Mouse (Mus musculus) midbrain, embryonic 11.5 days (tissue): ENCODE measurements at regions not wholly inside any gene's neighbourhood (a gene's known extent, or its start where the extent isn't known, plus 50 kb on each side); places are given as distances from the start of the nearest gene placed in this dataset.

ENCODE experiments used
- ATAC-seq: fragments of 200-750 bp; cut with Nextera tagmentation; 2 replicates; pipeline ENCODE4 v1.8.0; 2017; ENCODE audit warnings: moderate TSS enrichment, moderate library complexity; ENCODE audit not compliant: low FRiP score
- DNase-seq: peaks from one replicate; pipeline ENCODE4 v3.0.0; 2015; ENCODE audit warnings: low spot score; ENCODE audit errors: missing footprints
- H3K27ac ChIP-seq: fragments of 300-500 bp; sonication (generic); 2 replicates; pipeline ENCODE4 v1.5.1; 2014; ENCODE audit warnings: low read depth, low read length
- H3K27me3 ChIP-seq: fragments of 300-500 bp; sonication (generic); 2 replicates; pipeline ENCODE4 v1.6.1; 2014; ENCODE audit warnings: mild to moderate bottlenecking, low read length, moderate library complexity, mixed read lengths; ENCODE audit not compliant: control insufficient read depth, insufficient read depth
- H3K36me3 ChIP-seq: fragments of 300-500 bp; sonication (generic); 2 replicates; pipeline ENCODE4 v1.6.1; 2014; ENCODE audit warnings: mild to moderate bottlenecking, low read length, moderate library complexity, mixed read lengths; ENCODE audit not compliant: control insufficient read depth, insufficient read depth
- H3K4me1 ChIP-seq: fragments of 300-500 bp; sonication (generic); 2 replicates; pipeline ENCODE4 v1.6.1; 2014; ENCODE audit warnings: low read length; ENCODE audit not compliant: control insufficient read depth, insufficient read depth
- H3K4me2 ChIP-seq: fragments of 300-500 bp; sonication (generic); 2 replicates; pipeline ENCODE4 v1.6.1; 2014; ENCODE audit warnings: mild to moderate bottlenecking, moderate library complexity
- H3K4me3 ChIP-seq: fragments of 300-500 bp; sonication (generic); 2 replicates; pipeline ENCODE4 v1.5.1; 2014; ENCODE audit warnings: low read depth, low read length
- H3K9ac ChIP-seq: fragments of 300-500 bp; sonication (generic); 2 replicates; pipeline ENCODE4 v1.6.1; 2014; ENCODE audit warnings: low read length
- H3K9me3 ChIP-seq: fragments of 300-500 bp; sonication (generic); 2 replicates; pipeline ENCODE4 v1.6.1; 2016; ENCODE audit warnings: low read length; ENCODE audit not compliant: control insufficient read depth
- WGBS: fragments of 180-500 bp; shearing (Covaris S2); extraction: QIAGEN DNeasy Blood & Tissue Kit; methylation state at CpG from one replicate; pipeline ENCODE4 v1.1.7; 2014; 5-methylcytosine and 5-hydroxymethylcytosine counted together

- H3K27me3 ChIP-seq: no peaks in the 10 kb centered on the region
- H3K36me3 ChIP-seq: no peaks in the 10 kb centered on the region
- 15% methylated on average over 1 of the region's 1 CpGs for WGBS
- H3K9ac ChIP-seq: no peak overlapping the region
- no peaks in the 10 kb centered on the region for H3K4me1 ChIP-seq
- no peak overlapping the region for H3K4me2 ChIP-seq
- H3K4me3 ChIP-seq: no peak overlapping the region
- H3K9me3 ChIP-seq: no peaks in the 10 kb centered on the region
- H3K27ac ChIP-seq: no peak overlapping the region
- no peak for DNase-seq
- ATAC-seq: 0 out of 2 replicates have a peak, but pooled peaks have one; percentile 30
Observed at GRCm38 (mm10) chr2:179336235-179336634, 106.0 kb upstream of the Cdh4 start.

- WGBS: 73% methylated on average over 3 of the region's 3 CpGs
- Histone ChIP-seq H3K27ac (no peak overlapping the region), H3K27me3 (no peaks in the 10 kb centered on the region), H3K9me3 (no peaks in the 10 kb centered on the region), H3K4me3 (no peak overlapping the region), H3K4me2 (no peak overlapping the region), H3K9ac (no peak overlapping the region), H3K36me3 (no peaks in the 10 kb centered on the region), H3K4me1 (no peaks in the 10 kb centered on the region)
- ATAC-seq: no peak
- peak; percentile 14 for DNase-seq
Observed at GRCm38 (mm10) chr2:179352676-179353075, 89.6 kb upstream of the Cdh4 start.

GRCm38 (mm10) chr2:179354866-179355265 lies 87.4 kb upstream of the Cdh4 start:
- no peak for ATAC-seq
- WGBS: 61% methylated on average over 5 of the region's 5 CpGs

GRCm38 (mm10) chr2:179370882-179371546 lies 71.2 kb upstream of the Cdh4 start:
- H3K36me3 ChIP-seq: no peaks in the 10 kb centered on the region
- WGBS: 82% methylated on average over 14 of the region's 14 CpGs
- no peak overlapping the region for H3K4me2 ChIP-seq
- H3K4me1 ChIP-seq: no peaks in the 10 kb centered on the region
- H3K27ac ChIP-seq: no peak overlapping the region
- H3K4me3 ChIP-seq: no peak overlapping the region
- H3K9me3 ChIP-seq: no peaks in the 10 kb centered on the region
- H3K27me3 ChIP-seq: no peaks in the 10 kb centered on the region
- ATAC-seq: no peak
- no peak overlapping the region for H3K9ac ChIP-seq
- DNase-seq: peak; percentile 26

More at GRCm38 (mm10) chr2:179354866-179355265, 87.4 kb upstream of the Cdh4 start:
- no peaks in the 10 kb centered on the region for H3K4me1 ChIP-seq
- H3K9ac ChIP-seq: no peak overlapping the region
- H3K27ac ChIP-seq: no peak overlapping the region
- DNase-seq: peak; percentile 80
- no peaks in the 10 kb centered on the region for H3K27me3 ChIP-seq
- no peaks in the 10 kb centered on the region for H3K9me3 ChIP-seq
- H3K4me3 ChIP-seq: no peak overlapping the region
- no peaks in the 10 kb centered on the region for H3K36me3 ChIP-seq
- H3K4me2 ChIP-seq: no peak overlapping the region

- WGBS: 79% methylated on average over 7 of the region's 7 CpGs
- ATAC-seq: no peak
Observed at GRCm38 (mm10) chr2:179371553-179371952, 70.7 kb upstream of the Cdh4 start.

GRCm38 (mm10) chr2:179379691-179380443 lies 62.4 kb upstream of the Cdh4 start:
- Histone ChIP-seq H3K4me3 (no peak overlapping the region), H3K4me1 (no peaks in the 10 kb centered on the region), H3K27ac (no peak overlapping the region), H3K9ac (no peak overlapping the region), H3K9me3 (no peaks in the 10 kb centered on the region), H3K4me2 (no peak overlapping the region), H3K36me3 (no peaks in the 10 kb centered on the region), H3K27me3 (no peaks in the 10 kb centered on the region)
- WGBS: 76% methylated on average over 11 of the region's 11 CpGs
- DNase-seq (peak; percentile 68), ATAC-seq (no peak)

More at GRCm38 (mm10) chr2:179371553-179371952, 70.7 kb upstream of the Cdh4 start:
- H3K4me2 ChIP-seq: no peak overlapping the region
- DNase-seq: peak; percentile 31
- no peaks in the 10 kb centered on the region for H3K36me3 ChIP-seq
- no peaks in the 10 kb centered on the region for H3K27me3 ChIP-seq
- no peak overlapping the region for H3K27ac ChIP-seq
- no peaks in the 10 kb centered on the region for H3K4me1 ChIP-seq
- H3K9ac ChIP-seq: no peak overlapping the region
- no peak overlapping the region for H3K4me3 ChIP-seq
- no peaks in the 10 kb centered on the region for H3K9me3 ChIP-seq

- H3K27ac ChIP-seq: no peak overlapping the region
- no peaks in the 10 kb centered on the region for H3K9me3 ChIP-seq
- H3K27me3 ChIP-seq: no peaks in the 10 kb centered on the region
- 75% methylated on average over 4 of the region's 4 CpGs for WGBS
- no peaks in the 10 kb centered on the region for H3K36me3 ChIP-seq
- H3K4me3 ChIP-seq: no peak overlapping the region
- no peak overlapping the region for H3K4me2 ChIP-seq
- DNase-seq (peak; percentile 41), ATAC-seq (no peak)
- no peak overlapping the region for H3K9ac ChIP-seq
- H3K4me1 ChIP-seq: no peaks in the 10 kb centered on the region
Observed at GRCm38 (mm10) chr2:179380444-179380705, 61.9 kb upstream of the Cdh4 start.

GRCm38 (mm10) chr2:179381916-179382315 lies 60.3 kb upstream of the Cdh4 start:
- H3K36me3 ChIP-seq: no peaks in the 10 kb centered on the region
- H3K27ac ChIP-seq: no peak overlapping the region
- no peak overlapping the region for H3K4me2 ChIP-seq
- H3K9me3 ChIP-seq: no peaks in the 10 kb centered on the region
- peak; percentile 10 for DNase-seq
- no peak overlapping the region for H3K4me3 ChIP-seq
- ATAC-seq: no peak
- WGBS: 95% methylated on average over 3 of the region's 3 CpGs
- H3K9ac ChIP-seq: no peak overlapping the region
- H3K4me1 ChIP-seq: no peaks in the 10 kb centered on the region
- H3K27me3 ChIP-seq: no peaks in the 10 kb centered on the region

GRCm38 (mm10) chr2:179382594-179382993 lies 59.6 kb upstream of the Cdh4 start:
- peak; percentile 37 for DNase-seq
- Histone ChIP-seq H3K27ac (no peak overlapping the region), H3K27me3 (no peaks in the 10 kb centered on the region), H3K4me1 (no peaks in the 10 kb centered on the region), H3K9me3 (no peaks in the 10 kb centered on the region), H3K4me2 (no peak overlapping the region), H3K9ac (no peak overlapping the region), H3K4me3 (no peak overlapping the region), H3K36me3 (no peaks in the 10 kb centered on the region)
- WGBS: 87% methylated on average over 9 of the region's 9 CpGs
- ATAC-seq: no peak
